Mouse (Mus musculus) gastrocnemius, postnatal 36 days (tissue): ENCODE measurements around the gene Popdc3. TPM values are rescaled to one million over a fixed set of nuclear protein-coding genes. Genes with fewer than 3 reads are reported as not detected.
"Not testable (repeated sequence)": the region's sequence is repeated elsewhere in the genome, so short reads cannot be mapped to it uniquely, and the experiment has no call there.

ENCODE experiments used
- DNase-seq, 2 experiments: peaks; one replicate each; pipeline ENCODE4 v3.0.0; 2022
- intact Hi-C: fragments of 180-260 bp; cut with DNase I; formaldehyde crosslinking; loops from one replicate; pipeline ENCODE4 v1.15.1; 2025
- total RNA-seq, 2 experiments: library from RNA; stranded (reverse); gene quantifications; 2 replicates each; pipeline ENCODE4 v1.2.3; 2021

Gene Popdc3
- total RNA-seq, 2 experiments from 2014 or later, result 39.0 to 40.1 TPM

- no peak for DNase-seq
- intact Hi-C loops, result no loop called here
Observed at GRCm38 (mm10) chr10:45303315-45304036, 125.6 kb downstream of the Popdc3 start.

GRCm38 (mm10) chr10:45305173-45305572 is 127.3 kb downstream of the Popdc3 start:
- intact Hi-C loops, result no loop called here
- no peak for DNase-seq

- intact Hi-C loops, result no loop called here
- DNase-seq, result no peak
Observed at GRCm38 (mm10) chr10:45311129-45311528, 133.2 kb downstream of the Popdc3 start.

GRCm38 (mm10) chr10:45311624-45312023 is 133.7 kb downstream of the Popdc3 start:
- DNase-seq, result peak; percentile 31 to 38
- intact Hi-C loops, result no loop called here

- no peak for DNase-seq
- intact Hi-C loops, result no loop called here
Observed at GRCm38 (mm10) chr10:45314865-45315264, 137.0 kb downstream of the Popdc3 start.

- no peak for DNase-seq
- intact Hi-C loops, result no loop called here
Observed at GRCm38 (mm10) chr10:45318922-45319321, 141.0 kb downstream of the Popdc3 start.

GRCm38 (mm10) chr10:45320296-45320695 is 142.4 kb downstream of the Popdc3 start:
- intact Hi-C loops, result no loop called here
- no peak for DNase-seq

GRCm38 (mm10) chr10:45324159-45324558 is 146.3 kb downstream of the Popdc3 start:
- no peak for DNase-seq
- intact Hi-C loops, result no loop called here

- no peak for DNase-seq
- intact Hi-C loops, result no loop called here
Observed at GRCm38 (mm10) chr10:45328196-45329000, 150.5 kb downstream of the Popdc3 start.

GRCm38 (mm10) chr10:45334925-45335324 is 157.0 kb downstream of the Popdc3 start:
- intact Hi-C loops, result loop anchor here (5.0 to 10.0 kb wide), 2 partner anchors 48 to 110 kb away; no protein-coding TSS in a partner anchor
- DNase-seq, result no peak

- intact Hi-C loops, result loop anchor here (5.0 to 10.0 kb wide), 2 partner anchors 48 to 111 kb away; no protein-coding TSS in a partner anchor
- peak; percentile 36 to 50 for DNase-seq
Observed at GRCm38 (mm10) chr10:45335434-45336422, 157.8 kb downstream of the Popdc3 start, which contains the start of gene Bves. Gene Bves, plus strand, starts transcription at chr10:45335772.

GRCm38 (mm10) chr10:45339106-45339505 is 161.2 kb downstream of the Popdc3 start:
- DNase-seq, result no peak
- intact Hi-C loops, result loop anchor here (5.0 to 10.0 kb wide), 2 partner anchors 52 to 114 kb away; no protein-coding TSS in a partner anchor

- no peak for DNase-seq
- intact Hi-C loops, result no loop called here
Observed at GRCm38 (mm10) chr10:45344381-45344780, 166.5 kb downstream of the Popdc3 start.

GRCm38 (mm10) chr10:45345217-45345616 is 167.3 kb downstream of the Popdc3 start:
- no peak for DNase-seq
- intact Hi-C loops, result no loop called here

- DNase-seq, intact Hi-C loops: not testable (repeated sequence)
Observed at GRCm38 (mm10) chr10:45348143-45348542, 170.2 kb downstream of the Popdc3 start.

- intact Hi-C loops, result no loop called here
- no peak for DNase-seq
Observed at GRCm38 (mm10) chr10:45356091-45356490, 178.2 kb downstream of the Popdc3 start.

GRCm38 (mm10) chr10:45363396-45363795 is 185.5 kb downstream of the Popdc3 start:
- intact Hi-C loops, result no loop called here
- no peak for DNase-seq

- intact Hi-C loops, result no loop called here
- DNase-seq, result no peak
Observed at GRCm38 (mm10) chr10:45366987-45367705, 189.2 kb downstream of the Popdc3 start.
